Mouse (Mus musculus) 3134 (cell line): ENCODE data around the gene Nostrin.

Experiments used
- DNase-seq: peaks from one replicate; pipeline ENCODE4 v3.0.0-alpha.2; 2011; ENCODE audit warnings: low spot score; ENCODE audit not compliant: insufficient read length; ENCODE audit errors: extremely low read depth

Nostrin gene

GRCm38 (mm10) chr2:69128921-69129395 lies 6.6 kb upstream of the Nostrin start:
- no peak for DNase-seq

- no peak for DNase-seq
These were observed 6.0 kb upstream of the Nostrin start for GRCm38 (mm10) chr2:69129425-69130210.

DNA sequence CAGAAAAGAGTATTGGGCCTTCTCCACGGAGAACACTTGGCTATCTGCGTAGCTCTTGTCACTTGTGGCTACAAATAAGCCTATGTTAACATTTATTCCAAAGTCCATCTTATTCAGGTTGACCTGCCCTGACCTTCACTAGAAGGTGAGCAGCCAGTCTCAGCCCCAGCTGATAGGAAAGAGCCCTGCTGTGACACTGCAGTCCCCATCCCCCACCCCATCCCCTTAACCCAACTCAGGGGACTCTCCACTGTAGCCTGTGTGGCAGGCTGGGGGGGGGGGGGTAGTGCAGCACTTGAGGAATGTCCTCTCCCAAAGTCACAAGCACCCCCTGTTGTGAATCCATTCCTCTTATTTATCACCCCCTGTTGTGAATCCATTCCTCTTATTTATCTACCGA lies 3.6 kb upstream of the Nostrin start:
- DNase-seq: no peak

DNA sequence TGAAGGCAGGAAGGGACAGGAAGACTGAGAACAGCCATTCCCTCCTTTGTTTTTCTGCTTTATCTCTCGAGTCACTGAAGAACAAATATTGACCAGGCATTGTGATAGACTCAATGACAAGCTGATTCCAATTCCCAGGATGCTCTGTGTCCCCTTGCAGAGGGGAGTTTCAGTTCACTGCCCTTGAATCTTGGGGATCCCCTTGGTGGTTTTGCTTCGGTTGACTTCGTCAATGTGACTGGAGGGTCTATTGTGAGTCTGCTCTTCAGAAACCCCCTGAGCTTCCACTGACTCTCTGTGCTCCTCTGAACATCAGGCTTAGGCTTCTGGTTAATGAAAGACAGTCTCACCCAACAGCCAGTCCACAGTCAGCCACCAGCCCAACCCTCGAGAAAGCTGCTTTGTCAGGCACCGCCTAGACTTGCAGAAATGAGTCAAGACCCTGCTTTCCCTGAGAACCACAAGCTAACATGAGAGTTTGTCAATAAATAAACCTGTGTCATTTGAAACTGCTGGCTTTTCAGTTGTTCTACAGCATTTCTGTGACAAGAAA lies 3.0 kb upstream of the Nostrin start:
- DNase-seq: no peak

DNA sequence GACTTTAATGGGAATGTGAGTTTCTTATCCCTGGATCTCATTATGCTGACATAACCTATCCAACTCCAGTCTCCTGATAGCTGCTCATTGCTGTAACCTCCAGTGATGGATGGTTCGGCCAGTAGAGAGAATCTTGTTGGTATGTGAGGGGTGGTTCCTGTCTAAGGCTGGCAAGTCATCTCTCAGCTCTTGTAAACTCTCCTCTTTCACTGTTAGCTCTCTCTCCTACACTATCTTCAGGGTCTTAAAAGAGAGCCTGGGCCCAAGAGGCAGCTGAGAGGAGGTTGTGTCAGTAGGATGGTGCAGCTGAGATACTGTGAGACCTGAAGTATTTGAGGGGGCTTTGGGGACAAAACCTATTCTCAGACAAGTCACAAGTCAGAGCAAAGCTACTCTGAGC lies 1.4 kb upstream of the Nostrin start:
- DNase-seq: no peak

- DNase-seq: no peak
These were observed 663 bp upstream of the Nostrin start for GRCm38 (mm10) chr2:69134937-69135336.

DNA sequence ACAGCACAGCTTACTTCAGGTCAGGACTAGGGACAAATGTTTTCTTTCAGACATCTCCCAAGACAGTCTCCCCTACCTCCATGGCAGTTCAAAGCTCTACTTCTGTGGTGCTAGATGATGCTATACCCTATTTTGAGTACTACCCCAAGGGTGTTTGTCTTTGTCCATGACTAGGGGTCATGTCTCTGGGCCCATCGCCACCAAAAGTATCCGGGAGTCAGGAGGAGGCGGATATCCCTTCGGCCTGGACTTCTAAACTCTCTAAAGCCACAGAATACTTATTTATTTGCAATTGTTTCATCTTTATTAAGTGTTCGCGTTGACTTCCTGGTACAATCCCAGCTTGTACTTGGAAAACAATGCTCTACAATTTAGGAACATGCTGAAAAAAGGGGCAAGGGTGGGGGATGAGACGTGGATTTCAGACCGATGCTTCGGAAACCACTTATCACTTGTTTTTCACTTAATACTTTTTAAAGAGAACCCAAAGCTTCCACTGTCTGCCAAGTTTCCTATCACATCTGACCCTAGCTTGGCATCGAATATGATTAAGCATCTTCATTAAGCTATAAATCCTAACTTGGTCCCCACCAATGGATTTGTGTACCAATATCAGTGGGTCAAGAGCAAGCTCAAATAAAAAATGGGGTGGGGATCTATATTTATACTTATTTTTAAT lies 1.9 kb downstream of the Nostrin start:
- no peak for DNase-seq

DNA sequence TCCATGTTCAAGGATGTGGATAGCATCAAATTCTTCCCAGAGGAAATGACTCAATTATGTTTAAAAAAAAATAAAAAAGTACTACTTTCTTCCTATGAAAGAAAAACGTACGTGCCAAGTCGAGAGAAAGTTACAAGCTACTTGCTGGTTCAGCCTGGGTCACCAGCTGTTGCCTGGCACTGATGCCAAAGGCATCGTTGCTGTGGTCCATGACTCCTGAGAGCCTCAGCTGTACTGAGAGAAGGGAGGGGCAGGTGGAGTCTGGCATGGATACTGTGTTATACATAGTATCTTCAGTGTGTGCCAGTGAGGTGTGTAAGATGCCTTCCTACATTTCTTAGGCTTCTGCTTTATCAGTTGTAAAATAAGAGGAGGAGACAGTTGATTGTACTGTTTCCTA lies 3.2 kb downstream of the Nostrin start:
- no peak for DNase-seq

- DNase-seq: no peak
These were observed 4.6 kb downstream of the Nostrin start for GRCm38 (mm10) chr2:69140215-69140614.

- DNase-seq: no peak
These were observed 5.2 kb downstream of the Nostrin start for GRCm38 (mm10) chr2:69140816-69141215.

- DNase-seq: no peak
These were observed 13.1 kb downstream of the Nostrin start for GRCm38 (mm10) chr2:69148691-69149090.

DNA sequence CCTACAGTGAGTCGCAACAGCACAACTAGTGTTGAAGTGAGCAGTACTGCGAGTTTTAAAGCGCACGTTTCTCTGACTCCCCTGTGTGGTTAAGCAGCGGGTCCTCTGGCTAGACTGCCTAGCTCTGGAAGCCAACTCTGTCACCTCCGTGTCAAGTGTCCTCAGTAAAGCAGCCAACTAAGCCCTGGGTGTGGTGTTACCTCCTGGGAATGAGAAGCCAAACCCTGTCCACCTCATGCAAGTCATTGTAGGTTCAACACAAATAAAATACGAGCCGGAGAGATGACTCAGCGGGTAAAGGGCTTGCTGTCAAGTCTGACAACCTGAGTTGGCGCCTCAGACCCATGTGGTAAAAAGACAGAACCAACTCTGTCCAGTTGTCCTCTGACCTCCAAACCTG lies 13.6 kb downstream of the Nostrin start:
- DNase-seq: peak; percentile 42

- DNase-seq: no peak
These were observed 15.2 kb downstream of the Nostrin start for GRCm38 (mm10) chr2:69150841-69151240.

- DNase-seq: no peak
These were observed 20.3 kb downstream of the Nostrin start for GRCm38 (mm10) chr2:69155861-69156260.

GRCm38 (mm10) chr2:69156283-69156682 lies 20.7 kb downstream of the Nostrin start:
- no peak for DNase-seq

DNA sequence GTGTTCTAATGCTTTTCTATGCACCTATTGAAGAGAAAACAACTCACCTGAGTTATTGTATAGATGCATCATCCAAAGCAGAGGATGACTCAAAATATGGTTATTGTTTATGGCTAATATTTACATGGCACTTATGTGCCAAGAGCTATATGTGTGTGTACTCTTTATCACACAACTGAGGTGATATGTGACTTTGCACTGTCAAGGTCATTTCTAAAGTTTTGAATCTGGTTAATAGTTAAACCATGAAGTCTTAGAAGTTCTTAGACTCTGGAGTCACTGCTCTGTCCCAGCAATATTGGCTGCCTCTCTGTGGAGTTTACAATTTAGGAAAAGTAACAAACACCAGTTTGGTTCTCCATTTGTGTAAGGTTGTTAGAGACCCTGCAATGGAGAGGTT lies 23.3 kb downstream of the Nostrin start:
- no peak for DNase-seq

DNA sequence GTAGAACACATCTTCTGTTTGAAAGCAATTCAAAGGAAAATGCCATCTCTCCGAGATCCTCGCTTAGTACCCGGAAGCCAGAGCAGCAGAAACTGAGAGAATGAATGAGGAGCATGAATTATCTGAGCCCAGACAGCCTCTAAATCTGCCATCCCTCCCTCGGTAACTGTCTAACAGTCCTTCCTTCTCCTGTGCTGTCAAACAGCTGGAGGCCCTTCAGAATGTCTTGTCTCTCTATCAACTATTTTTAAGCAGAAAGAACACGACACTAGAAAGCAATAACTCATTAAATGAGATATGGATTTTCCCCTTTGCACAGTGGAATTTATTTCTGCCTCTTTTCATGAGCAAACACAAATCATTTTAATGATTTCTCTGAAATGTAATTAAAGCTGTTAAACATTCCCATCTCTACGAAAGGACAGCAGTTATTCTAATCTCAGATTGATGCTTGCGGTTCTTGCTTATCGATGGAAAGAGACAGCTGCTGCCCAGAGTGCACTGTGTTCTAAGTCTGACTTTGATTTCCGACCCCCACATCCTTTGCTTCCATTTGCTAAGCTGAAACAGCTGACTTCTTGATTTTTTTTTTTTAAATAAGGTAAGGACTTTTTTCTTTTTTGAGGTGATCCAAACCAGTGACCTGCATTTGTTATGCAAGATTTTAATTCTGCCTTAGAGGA lies 34.9 kb downstream of the Nostrin start:
- no peak for DNase-seq

DNA sequence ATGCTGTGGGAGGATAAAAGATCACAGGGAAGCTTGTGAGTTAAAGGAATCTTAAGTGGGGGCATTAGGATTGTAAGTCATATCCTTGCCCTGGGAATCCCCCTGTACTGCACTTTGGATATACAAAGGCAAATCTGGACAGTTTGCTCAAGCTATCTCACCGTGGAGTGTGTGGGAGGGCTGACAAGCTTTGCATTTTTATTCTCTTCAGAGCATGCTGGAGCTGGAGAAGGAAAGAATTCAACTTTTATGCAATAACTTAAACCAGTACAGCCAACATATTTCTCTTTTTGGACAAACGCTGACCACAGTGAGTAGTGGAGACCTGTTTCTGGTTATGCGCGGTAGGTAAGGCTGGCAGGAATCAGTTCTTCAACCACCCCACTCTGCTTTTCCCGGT lies 39.7 kb downstream of the Nostrin start:
- DNase-seq: no peak

DNA sequence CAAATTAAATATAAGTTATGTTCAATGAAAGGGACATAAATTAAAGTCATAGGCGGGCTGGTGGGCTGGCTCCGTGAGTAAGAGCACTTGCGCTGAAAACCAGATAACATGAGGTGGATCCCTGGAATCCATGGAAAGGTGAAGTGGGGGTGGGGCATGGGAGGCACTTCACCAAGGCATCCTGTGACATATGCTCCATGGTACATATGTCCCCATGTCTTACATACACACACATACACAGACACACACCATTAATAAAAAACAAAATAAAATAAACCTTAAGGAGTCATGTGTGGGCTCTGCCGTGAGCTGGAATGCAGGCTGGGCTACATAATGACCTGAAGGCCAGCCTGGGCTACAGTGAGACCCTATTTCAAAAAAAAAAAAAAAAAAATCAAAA lies 44.1 kb downstream of the Nostrin start:
- no peak for DNase-seq

- DNase-seq: no peak
These were observed 52.4 kb downstream of the Nostrin start for GRCm38 (mm10) chr2:69187990-69188389.

- DNase-seq: no peak
These were observed 53.1 kb downstream of the Nostrin start for GRCm38 (mm10) chr2:69188732-69189131.
